Mouse (Mus musculus) yolk sac, embryonic 10.5 days (tissue): ENCODE data around the gene Mdga1.
A peak's percentile ranks its signal among the peaks of the same experiment; 100 is the strongest.

Source experiments
- DNase-seq: peaks from one replicate; pipeline ENCODE4 v3.0.0-alpha.2; 2017; ENCODE audit warnings: low spot score

Gene Mdga1

DNA sequence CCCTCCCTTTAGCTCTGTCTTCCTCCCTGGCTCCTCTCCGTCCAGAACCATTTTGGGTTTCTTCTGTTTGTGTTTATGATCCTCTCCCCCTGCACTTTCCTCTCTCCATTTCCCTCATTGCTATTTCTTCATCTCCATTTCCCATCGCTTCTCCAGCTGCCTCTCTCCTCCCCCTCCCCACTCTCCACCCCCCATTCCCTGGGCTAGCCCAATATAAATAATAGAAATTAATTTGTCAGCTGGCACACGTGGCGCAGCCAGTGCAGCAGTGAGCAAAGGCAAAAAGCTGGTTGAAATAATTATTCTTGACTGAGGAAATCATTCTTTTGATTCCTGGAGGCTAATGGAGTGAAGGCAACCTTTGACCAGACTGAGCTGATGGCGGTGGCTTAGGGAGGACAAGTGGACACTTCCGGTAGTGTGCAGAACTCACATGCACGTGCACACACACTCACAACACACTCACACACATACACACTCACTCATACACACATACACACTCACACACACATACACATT, at the start of gene Mdga1:
Gene Mdga1 (minus strand): TSS at position 51 of the 519 bp plus-strand sequence.
- no peak for DNase-seq

- DNase-seq = no peak
Measured at GRCm38 (mm10) chr17:30018927-30019610, 49.2 kb upstream of the Mdga1 start.

DNA sequence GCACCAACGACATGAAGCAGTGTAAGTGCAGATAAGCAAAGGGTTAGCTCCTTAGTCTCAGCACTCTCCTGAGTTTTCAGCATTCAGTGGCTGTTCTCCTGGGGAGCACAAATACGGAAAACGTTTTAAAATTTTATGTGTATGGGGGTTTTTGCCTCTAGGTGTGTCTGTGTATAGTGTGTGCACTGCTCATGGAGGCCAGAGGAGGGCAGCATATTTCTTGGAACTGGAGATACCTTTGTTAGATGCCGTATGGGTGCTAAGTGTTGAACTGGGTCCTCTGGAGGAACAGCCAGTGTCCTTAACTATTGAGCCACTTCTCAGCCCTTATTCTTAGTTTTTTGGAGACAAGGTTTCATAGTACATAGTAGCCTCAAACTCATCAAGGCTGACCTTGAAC, 44.8 kb upstream of the Mdga1 start:
- no peak for DNase-seq

GRCm38 (mm10) chr17:30008392-30008791, 38.5 kb upstream of the Mdga1 start:
- DNase-seq = no peak

GRCm38 (mm10) chr17:30007883-30008282, 38.0 kb upstream of the Mdga1 start:
- DNase-seq = peak; percentile 62

- no peak for DNase-seq
Measured at GRCm38 (mm10) chr17:30006877-30007276, 37.0 kb upstream of the Mdga1 start.

DNA sequence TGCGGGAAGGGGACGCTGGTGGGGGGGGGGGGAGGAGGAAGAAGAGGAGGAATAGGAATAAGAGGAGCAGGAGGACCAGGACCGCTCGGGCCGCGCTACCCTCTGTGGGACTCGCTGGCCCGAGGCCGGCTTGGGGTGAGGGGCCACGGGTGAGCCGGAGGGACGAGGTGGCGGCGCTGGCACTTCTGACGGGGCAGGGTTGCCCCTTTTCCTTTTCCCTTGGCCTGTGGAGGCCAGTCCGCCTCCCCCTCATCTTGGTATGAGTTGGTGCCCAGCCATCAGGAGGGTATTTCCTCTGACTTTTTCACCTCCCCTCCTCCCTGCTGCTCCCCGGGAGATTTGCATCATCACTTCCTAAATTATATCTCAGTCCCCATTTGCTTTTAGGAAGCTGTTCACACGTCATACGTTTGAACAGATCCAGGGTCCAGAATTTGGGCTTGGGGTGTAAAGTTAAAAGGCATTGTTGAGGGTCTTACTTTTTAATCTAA, 35.6 kb upstream of the Mdga1 start:
- no peak for DNase-seq

DNA sequence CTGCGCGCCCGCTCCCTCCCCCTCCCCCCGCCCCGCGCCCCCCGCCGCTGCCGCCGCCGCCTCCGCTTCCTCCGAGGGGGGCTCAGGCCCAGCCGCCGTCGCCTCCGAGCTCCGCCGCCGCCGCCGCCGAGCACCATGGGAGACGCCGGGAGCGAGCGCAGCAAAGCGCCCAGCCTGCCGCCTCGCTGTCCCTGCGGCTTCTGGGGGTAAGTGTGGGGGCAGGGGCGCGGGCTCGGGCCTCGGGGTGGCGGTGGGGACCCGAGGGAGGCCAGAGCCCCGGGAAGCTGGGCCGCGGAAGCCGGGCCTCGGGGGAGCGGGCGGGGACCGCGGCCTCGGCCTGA, 35.2 kb upstream of the Mdga1 start:
- DNase-seq = no peak

- peak; percentile 97 for DNase-seq
Measured at GRCm38 (mm10) chr17:30004203-30005102, 34.6 kb upstream of the Mdga1 start, which contains the start of gene Zfand3. Gene Zfand3 (plus strand): TSS chr17:30004733.

DNA sequence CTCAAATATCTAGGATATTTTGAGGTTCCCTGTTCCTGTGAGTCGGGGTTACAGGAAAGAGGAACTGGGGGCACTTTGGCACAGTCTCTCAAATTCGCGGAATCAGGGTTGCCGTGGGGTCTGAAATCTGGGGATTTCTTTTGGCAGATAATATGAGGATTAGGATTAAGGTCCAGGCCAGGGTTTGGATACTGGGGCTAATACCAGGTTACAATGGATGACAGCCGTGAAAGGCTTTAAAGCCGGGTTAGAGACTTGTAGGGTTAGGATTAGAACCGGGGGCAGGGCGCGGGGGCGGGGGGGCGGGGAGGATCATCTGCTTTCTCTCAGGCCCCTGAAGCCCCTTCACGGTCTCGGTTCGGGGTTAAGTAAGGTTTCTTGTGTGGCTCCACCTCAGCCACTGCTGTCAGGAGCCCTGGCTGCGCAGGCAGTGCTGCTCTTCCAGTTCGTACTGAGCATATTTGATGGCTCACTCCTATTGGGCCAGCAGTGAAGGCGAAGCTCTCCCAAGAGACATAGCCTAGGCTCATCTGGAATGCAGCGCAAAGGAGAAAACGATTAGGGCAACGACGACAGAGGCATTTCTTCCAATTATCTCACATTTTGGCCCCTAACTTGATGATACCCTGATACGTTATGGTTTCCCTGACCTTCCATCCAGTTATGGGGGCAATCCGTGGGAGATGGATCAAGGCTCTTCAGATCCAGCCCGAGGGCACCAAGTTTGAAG, 28.8 kb upstream of the Mdga1 start:
- DNase-seq = no peak

GRCm38 (mm10) chr17:29997726-29998125, 27.8 kb upstream of the Mdga1 start:
- no peak for DNase-seq

- DNase-seq = no peak
Measured at GRCm38 (mm10) chr17:29995986-29996385, 26.1 kb upstream of the Mdga1 start.

GRCm38 (mm10) chr17:29994459-29994858, 24.6 kb upstream of the Mdga1 start:
- no peak for DNase-seq

GRCm38 (mm10) chr17:29994011-29994410, 24.1 kb upstream of the Mdga1 start:
- no peak for DNase-seq

DNA sequence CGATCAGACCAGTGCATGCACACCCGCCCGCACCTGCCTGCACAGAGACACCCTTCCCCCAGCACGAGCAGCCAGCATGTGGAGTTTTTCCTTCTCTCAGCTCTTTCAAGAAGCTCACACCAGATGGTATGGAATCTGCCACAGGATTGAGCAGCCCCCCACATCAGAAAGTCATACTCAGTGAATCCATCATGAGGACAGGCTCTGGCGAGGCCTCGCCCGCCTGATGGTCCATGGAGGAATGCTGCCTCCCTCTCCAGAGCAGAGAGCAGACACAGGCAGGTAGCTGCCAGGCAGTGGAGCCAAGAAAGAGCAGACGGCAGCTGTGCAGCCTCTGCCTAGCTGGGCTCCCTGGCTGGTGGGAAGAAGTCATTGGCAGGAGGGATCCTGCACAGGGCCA, 23.6 kb upstream of the Mdga1 start:
- DNase-seq = no peak

- no peak for DNase-seq
Measured at GRCm38 (mm10) chr17:29990845-29991244, 21.0 kb upstream of the Mdga1 start.

DNA sequence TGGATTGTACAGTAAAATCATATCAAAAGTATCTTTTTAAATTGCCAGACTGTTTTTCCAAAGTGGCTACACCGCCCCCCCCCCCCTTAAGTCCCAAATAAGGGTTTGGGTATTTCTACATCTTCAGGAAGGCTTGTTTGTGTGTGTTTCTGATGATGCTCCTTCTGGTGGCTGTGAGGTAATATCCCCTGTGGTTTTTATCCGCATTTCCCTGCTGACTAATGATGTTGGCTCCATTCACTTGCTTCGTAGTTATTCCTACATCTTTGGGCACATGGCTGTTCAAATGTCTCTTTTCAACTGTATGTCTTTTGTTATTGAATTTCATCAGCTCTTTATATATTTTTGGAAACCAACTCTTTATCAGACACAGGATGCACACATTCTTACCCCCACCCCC, 20.2 kb upstream of the Mdga1 start:
- no peak for DNase-seq

DNA sequence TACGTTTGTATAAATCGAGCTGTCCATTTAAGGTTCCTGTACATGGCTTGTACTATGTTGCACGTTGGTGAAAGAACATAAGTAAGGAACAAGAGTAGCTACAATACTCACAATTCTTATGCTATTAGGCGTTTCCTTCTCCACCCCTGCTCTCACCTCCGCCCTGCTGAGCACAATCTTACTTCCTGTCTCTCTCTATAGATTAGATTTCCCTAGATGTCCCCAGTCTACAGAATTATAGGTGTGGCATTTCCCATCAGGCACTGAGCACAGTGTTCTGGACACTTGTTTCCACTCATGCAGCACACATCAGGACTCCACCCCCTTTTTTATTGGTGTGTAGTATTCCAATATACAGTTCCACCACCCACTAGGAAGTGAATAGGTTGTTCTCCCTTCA, 19.8 kb upstream of the Mdga1 start:
- DNase-seq = no peak

GRCm38 (mm10) chr17:29988141-29988540, 18.3 kb upstream of the Mdga1 start:
- DNase-seq = no peak

DNA sequence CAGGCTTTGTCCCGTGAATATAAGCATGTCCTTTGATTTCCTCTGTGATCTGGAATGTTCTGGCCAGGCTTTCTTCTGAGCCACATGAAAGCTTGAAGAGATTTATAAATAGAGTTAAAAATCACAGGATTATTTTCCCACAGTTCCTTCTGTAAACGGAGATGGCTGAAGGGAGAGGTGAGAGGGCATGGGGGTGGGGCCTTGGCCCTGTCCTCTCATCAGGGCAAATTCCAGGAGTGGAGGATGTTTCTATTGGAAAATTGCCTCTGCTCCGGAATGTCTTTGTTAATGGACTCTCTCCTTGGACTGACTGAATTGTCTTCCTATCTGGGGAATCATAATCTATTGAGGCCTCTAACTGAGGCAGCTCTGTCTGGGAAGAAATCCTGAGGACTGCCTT, 15.6 kb upstream of the Mdga1 start:
- DNase-seq = peak; percentile 27

GRCm38 (mm10) chr17:29984931-29985330, 15.0 kb upstream of the Mdga1 start:
- DNase-seq = no peak

DNA sequence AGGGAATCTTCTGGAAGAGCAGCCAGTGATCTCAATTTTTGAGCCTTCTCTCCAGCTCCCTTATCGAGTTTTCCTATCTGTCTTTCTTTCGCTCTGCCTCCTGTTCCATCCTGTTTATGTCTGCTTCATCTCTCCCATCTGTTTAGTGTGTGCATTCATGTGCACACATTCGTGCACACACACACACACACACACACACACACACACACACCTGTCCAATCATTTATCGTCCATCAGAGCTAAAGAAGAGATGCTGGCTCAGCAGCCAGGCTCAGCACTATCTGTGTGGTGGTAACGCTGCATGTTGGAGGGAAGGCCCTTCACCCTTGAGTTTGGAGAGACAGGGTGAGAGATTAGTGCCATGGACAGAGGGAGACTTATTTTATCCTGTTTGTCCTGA, 13.3 kb upstream of the Mdga1 start:
- DNase-seq = no peak
